Mouse (Mus musculus) megakaryocyte, embryonic 14.5 days (primary cell): ENCODE measurements around the gene Bloc1s1.

Source experiments
- FLI1 ChIP-seq: IDR thresholded peaks from 2 replicates; pipeline ENCODE4 v1.6.1; 2012; ENCODE audit warnings: low read length, inconsistent platforms, mixed read lengths
- GATA1 ChIP-seq: IDR thresholded peaks from 3 replicates; pipeline ENCODE4 v1.6.1; 2012; ENCODE audit warnings: mixed read lengths, low read length, inconsistent platforms, borderline replicate concordance

GRCm38 (mm10) chr10:128960142-128960541 lies 36.3 kb upstream of the Bloc1s1 start:
- no peak for TF ChIP-seq GATA1
- TF ChIP-seq FLI1, result no peak
